Mouse (Mus musculus) limb, embryonic 12.5 days (tissue): ENCODE data around the gene Cpsf4. TPM values are rescaled to one million over a fixed set of nuclear protein-coding genes. Genes with fewer than 3 reads are reported as not detected.
A peak's percentile ranks its signal among the peaks of the same experiment; 100 is the strongest.
"Not testable (repeated sequence)": the region's sequence is repeated elsewhere in the genome, so short reads cannot be mapped to it uniquely, and the experiment has no call there.

Experiments used
- ATAC-seq: fragments of 200-750 bp; cut with Nextera tagmentation; 2 replicates; pipeline ENCODE4 v1.8.0; 2017; ENCODE audit warnings: low read depth, moderate TSS enrichment; ENCODE audit not compliant: insufficient number of reproducible peaks, insufficient read depth, low FRiP score, low TSS enrichment
- H3K27ac ChIP-seq: fragments of 300-500 bp; sonication (generic); 2 replicates; pipeline ENCODE4 v1.5.1; 2016; ENCODE audit warnings: mild to moderate bottlenecking, moderate library complexity
- H3K27me3 ChIP-seq: fragments of 300-500 bp; sonication (generic); 2 replicates; pipeline ENCODE4 v1.6.1; 2016; ENCODE audit warnings: mild to moderate bottlenecking, moderate library complexity
- H3K36me3 ChIP-seq: fragments of 300-500 bp; sonication (generic); 2 replicates; pipeline ENCODE4 v1.6.1; 2016; ENCODE audit warnings: mild to moderate bottlenecking, moderate library complexity
- H3K4me1 ChIP-seq: fragments of 300-500 bp; sonication (generic); replicated peaks from 2 replicates; pipeline ENCODE4 v1.6.1; 2016
- H3K4me2 ChIP-seq: fragments of 300-500 bp; sonication (generic); 2 replicates; pipeline ENCODE4 v1.6.1; 2016; ENCODE audit warnings: mild to moderate bottlenecking, moderate library complexity
- H3K4me3 ChIP-seq: fragments of 300-500 bp; sonication (generic); replicated peaks from 2 replicates; pipeline ENCODE4 v1.5.1; 2016; ENCODE audit warnings: mild to moderate bottlenecking
- H3K9ac ChIP-seq: fragments of 300-500 bp; sonication (generic); replicated peaks from 2 replicates; pipeline ENCODE4 v1.6.1; 2016; ENCODE audit warnings: mild to moderate bottlenecking, moderate library complexity
- H3K9me3 ChIP-seq: fragments of 300-500 bp; sonication (generic); 2 replicates; pipeline ENCODE4 v1.6.1; 2016; ENCODE audit warnings: mild to moderate bottlenecking, moderate library complexity
- WGBS: fragments of 180-500 bp; shearing (Covaris S2); methylation state at CpG from one replicate; pipeline ENCODE4 v1.1.7; 2016; 5-methylcytosine and 5-hydroxymethylcytosine counted together
- polyA plus RNA-seq: library from polyadenylated mRNA; unstranded; fragments of >200 nt; fragmentation: Nextera tagmentation; extraction: Ambion mirVana; gene quantifications from 2 replicates; pipeline ENCODE4 v1.2.1, GENCODE M21; 2016

Cpsf4 gene
- polyA plus RNA-seq, 1 experiment from 2014 or later = 67.2 TPM

- no peak overlapping the region for H3K27ac ChIP-seq
- H3K9me3 ChIP-seq = no peaks in the 10 kb centered on the region
- H3K4me2 ChIP-seq = no peak overlapping the region
- no peaks in the 10 kb centered on the region for H3K4me1 ChIP-seq
- no peaks in the 10 kb centered on the region for H3K27me3 ChIP-seq
- no peak for ATAC-seq
- H3K9ac ChIP-seq = no peak overlapping the region
- H3K4me3 ChIP-seq = no peak overlapping the region
- H3K36me3 ChIP-seq = peaks cover 45% of the 10 kb centered on the region
- WGBS = 83% methylated on average over 12 of the region's 12 CpGs
Measured at GRCm38 (mm10) chr5:145223395-145223794, 56.4 kb downstream of the Cpsf4 start.

GRCm38 (mm10) chr5:145226453-145226852 lies 59.4 kb downstream of the Cpsf4 start:
- H3K9me3 ChIP-seq = no peaks in the 10 kb centered on the region
- ATAC-seq = no peak
- no peaks in the 10 kb centered on the region for H3K27me3 ChIP-seq
- WGBS = 66% methylated on average over 2 of the region's 2 CpGs
- no peak overlapping the region for H3K4me3 ChIP-seq
- 0 out of 2 replicates have a peak, but pooled peaks cover 6% of the 10 kb centered on the region for H3K4me1 ChIP-seq
- peaks cover 14% of the 10 kb centered on the region for H3K36me3 ChIP-seq
- no peak overlapping the region for H3K9ac ChIP-seq
- H3K27ac ChIP-seq = no peak overlapping the region
- no peak overlapping the region for H3K4me2 ChIP-seq

DNA sequence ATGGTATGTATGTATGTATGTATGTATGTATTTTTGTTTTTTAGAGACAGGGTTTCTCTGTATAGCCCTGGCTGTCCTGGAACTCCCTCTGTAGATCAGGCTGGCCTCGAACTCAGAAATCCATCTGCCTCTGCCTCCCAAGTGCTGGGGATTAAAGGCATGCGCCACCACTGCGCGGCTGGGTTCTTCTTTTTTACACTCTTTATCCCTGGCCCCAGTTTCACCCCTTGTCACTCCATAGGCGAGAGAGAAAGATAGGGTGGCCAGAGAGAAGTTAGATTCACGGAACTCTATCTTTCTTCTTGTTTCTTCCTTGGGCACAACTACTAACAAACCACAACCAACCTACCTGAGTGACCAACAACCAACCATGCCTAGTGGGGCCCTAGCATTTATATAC lies 62.3 kb downstream of the Cpsf4 start:
- Histone ChIP-seq H3K36me3 (peaks cover 11% of the 10 kb centered on the region), H3K4me1 (peaks cover 16% of the 10 kb centered on the region; the same call in 1 of the 2 replicates)
- 84% methylated on average over 6 of the region's 6 CpGs for WGBS
- not testable (repeated sequence) for H3K9me3 ChIP-seq, H3K9ac ChIP-seq, H3K27ac ChIP-seq, ATAC-seq, H3K27me3 ChIP-seq, H3K4me2 ChIP-seq, H3K4me3 ChIP-seq

- 82% methylated on average over 4 of the region's 4 CpGs for WGBS
- no peak overlapping the region for H3K27ac ChIP-seq
- peak overlapping the region; percentile 99; the same call in 1 of the 2 replicates for H3K4me3 ChIP-seq
- peaks cover 24% of the 10 kb centered on the region for H3K36me3 ChIP-seq
- no peaks in the 10 kb centered on the region for H3K9me3 ChIP-seq
- H3K4me1 ChIP-seq = peaks cover 16% of the 10 kb centered on the region; the same call in 1 of the 2 replicates
- H3K9ac ChIP-seq = no peak overlapping the region
- H3K4me2 ChIP-seq = peak overlapping the region; percentile 77
- no peak for ATAC-seq
- H3K27me3 ChIP-seq = no peaks in the 10 kb centered on the region
Measured at GRCm38 (mm10) chr5:145230641-145231040, 63.6 kb downstream of the Cpsf4 start.

GRCm38 (mm10) chr5:145231367-145231871 lies 64.4 kb downstream of the Cpsf4 start, which contains the start of gene Zfp655:
TSS of gene Zfp655 (plus strand) at chr5:145231715.
- peak within 1 kb of the TSS; percentile 98 for H3K9ac ChIP-seq
- peaks cover 32% of the 10 kb centered on the region for H3K36me3 ChIP-seq
- peak within 1 kb of the TSS; percentile 99 for H3K4me3 ChIP-seq
- peak; percentile 95 for ATAC-seq
- H3K27me3 ChIP-seq = no peaks in the 10 kb centered on the region
- H3K9me3 ChIP-seq = no peaks in the 10 kb centered on the region
- under 1% methylated on average over 42 of the region's 42 CpGs for WGBS
- H3K4me1 ChIP-seq = peaks cover 16% of the 10 kb centered on the region; the same call in 1 of the 2 replicates
- H3K27ac ChIP-seq = peak within 1 kb of the TSS; percentile 87
- H3K4me2 ChIP-seq = peak within 1 kb of the TSS; percentile 77

Other genes with a start within 250 kb of the Cpsf4 start
- 23.3 and 25.5 TPM in 2 replicates for gene Smurf1, start 201.4 kb upstream of the Cpsf4 start, polyA plus RNA-seq
- not detected in 2 replicates for gene Gm4871, start 134.5 kb upstream of the Cpsf4 start, polyA plus RNA-seq
- gene 1700018F24Rik, start 124.2 kb upstream of the Cpsf4 start, polyA plus RNA-seq = not detected in 2 replicates
- gene Arpc1a, start 83.4 kb upstream of the Cpsf4 start, polyA plus RNA-seq = 139 and 142 TPM in 2 replicates
- 0.36 and 0.41 TPM in 2 replicates for gene Kpna7, start 83.2 kb upstream of the Cpsf4 start, polyA plus RNA-seq
- gene Arpc1b, start 53.0 kb upstream of the Cpsf4 start, polyA plus RNA-seq = 131 and 151 TPM in 2 replicates
- gene Pdap1, start 27.0 kb upstream of the Cpsf4 start, polyA plus RNA-seq = 132 and 145 TPM in 2 replicates
- gene Bud31, start 26.9 kb upstream of the Cpsf4 start, polyA plus RNA-seq = 250 and 254 TPM in 2 replicates
- 18.5 and 20.4 TPM in 2 replicates for gene Ptcd1, start 105 bp upstream of the Cpsf4 start, polyA plus RNA-seq
- gene Atp5j2, start 24.8 kb downstream of the Cpsf4 start, polyA plus RNA-seq = 603 and 604 TPM in 2 replicates
- gene Zkscan14, start 34.7 kb downstream of the Cpsf4 start, polyA plus RNA-seq = 8.2 and 9.1 TPM in 2 replicates
- 21.5 and 21.8 TPM in 2 replicates for gene Zkscan5, start 37.3 kb downstream of the Cpsf4 start, polyA plus RNA-seq
- gene Zfp655, start 64.5 kb downstream of the Cpsf4 start, polyA plus RNA-seq = 34.2 and 34.8 TPM in 2 replicates
- gene Zscan25, start 113.3 kb downstream of the Cpsf4 start, polyA plus RNA-seq = 0.38 and 0.46 TPM in 2 replicates
- not detected in 2 replicates for gene Cyp3a57, start 178.1 kb downstream of the Cpsf4 start, polyA plus RNA-seq